Mouse (Mus musculus) neural tube, embryonic 15.5 days (tissue): ENCODE measurements at regions not wholly inside any gene's neighbourhood (a gene's known extent, or its start where the extent isn't known, plus 50 kb on each side); places are given as distances from the start of the nearest gene placed in this dataset.
A peak's percentile ranks its signal among the peaks of the same experiment; 100 is the strongest.

Source experiments
- ATAC-seq: fragments of 200-750 bp; cut with Nextera tagmentation; 2 replicates; pipeline ENCODE4 v1.8.0; 2017; ENCODE audit warnings: mild to moderate bottlenecking, moderate TSS enrichment, moderate library complexity; ENCODE audit not compliant: low FRiP score
- H3K27ac ChIP-seq: fragments of 300-500 bp; sonication (generic); replicated peaks from 2 replicates; pipeline ENCODE4 v1.5.1; 2015; ENCODE audit warnings: mild to moderate bottlenecking, inconsistent platforms
- H3K27me3 ChIP-seq: fragments of 300-500 bp; sonication (generic); replicated peaks from 2 replicates; pipeline ENCODE4 v1.6.1; 2015; ENCODE audit warnings: inconsistent platforms
- H3K36me3 ChIP-seq: fragments of 300-500 bp; sonication (generic); 2 replicates; pipeline ENCODE4 v1.6.1; 2015; ENCODE audit warnings: inconsistent platforms
- H3K4me1 ChIP-seq: fragments of 300-500 bp; sonication (generic); 2 replicates; pipeline ENCODE4 v1.6.1; 2015; ENCODE audit warnings: inconsistent platforms
- H3K4me2 ChIP-seq: fragments of 300-500 bp; sonication (generic); 2 replicates; pipeline ENCODE4 v1.6.1; 2015; ENCODE audit warnings: inconsistent platforms, mild to moderate bottlenecking, moderate library complexity
- H3K4me3 ChIP-seq: fragments of 300-500 bp; sonication (generic); replicated peaks from 2 replicates; pipeline ENCODE4 v1.5.1; 2015; ENCODE audit warnings: mild to moderate bottlenecking, inconsistent platforms
- H3K9ac ChIP-seq: fragments of 300-500 bp; sonication (generic); replicated peaks from 2 replicates; pipeline ENCODE4 v1.6.1; 2015; ENCODE audit warnings: mild to moderate bottlenecking, inconsistent platforms
- H3K9me3 ChIP-seq: fragments of 300-500 bp; sonication (generic); replicated peaks from 2 replicates; pipeline ENCODE4 v1.6.1; 2016; ENCODE audit warnings: inconsistent platforms
- WGBS: fragments of 180-500 bp; shearing (Covaris S2); methylation state at CpG from one replicate; pipeline ENCODE4 v1.1.7; 2015; ENCODE audit warnings: mixed read lengths; 5-methylcytosine and 5-hydroxymethylcytosine counted together

GRCm38 (mm10) chr4:12277949-12278348, 106.1 kb upstream of the Fam92a start:
- ATAC-seq = no peak
- Histone ChIP-seq H3K4me2 (no peak overlapping the region), H3K9me3 (no peaks in the 10 kb centered on the region), H3K27ac (no peak overlapping the region), H3K4me3 (no peak overlapping the region), H3K4me1 (no peaks in the 10 kb centered on the region), H3K36me3 (no peaks in the 10 kb centered on the region), H3K9ac (no peak overlapping the region), H3K27me3 (no peaks in the 10 kb centered on the region)
- 82% methylated on average over 3 of the region's 3 CpGs for WGBS

GRCm38 (mm10) chr4:12273369-12273768, 101.6 kb upstream of the Fam92a start:
- Histone ChIP-seq H3K27me3 (no peaks in the 10 kb centered on the region), H3K9me3 (no peaks in the 10 kb centered on the region), H3K36me3 (no peaks in the 10 kb centered on the region), H3K4me1 (peaks cover 5% of the 10 kb centered on the region), H3K4me3 (no peak overlapping the region), H3K27ac (no peak overlapping the region), H3K4me2 (no peak overlapping the region), H3K9ac (no peak overlapping the region)
- ATAC-seq = no peak
- 83% methylated on average over 6 of the region's 6 CpGs for WGBS

DNA sequence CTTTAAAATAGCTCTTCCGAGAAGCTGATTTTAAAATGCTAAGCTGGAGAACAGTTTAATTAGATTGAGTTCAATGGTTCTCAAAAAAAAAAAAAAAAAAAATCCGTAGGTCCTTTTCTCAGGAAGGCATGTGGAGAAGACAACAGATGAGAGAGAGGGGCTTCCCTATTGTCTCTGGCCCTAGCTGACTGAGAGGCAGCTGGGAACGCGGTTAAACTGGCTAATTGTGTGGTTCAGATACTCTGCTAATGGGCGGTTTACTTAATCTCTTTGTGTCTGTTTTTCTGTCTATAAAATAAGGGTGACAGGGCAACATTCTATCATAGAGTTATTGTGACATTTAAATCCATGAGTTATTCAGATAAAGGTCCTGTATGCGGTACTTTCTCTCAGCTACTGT, 101.1 kb upstream of the Fam92a start:
- no peak overlapping the region for H3K9ac ChIP-seq
- 39% methylated on average over 6 of the region's 6 CpGs for WGBS
- H3K9me3 ChIP-seq = no peaks in the 10 kb centered on the region
- no peak overlapping the region for H3K4me2 ChIP-seq
- no peak overlapping the region for H3K4me3 ChIP-seq
- no peak for ATAC-seq
- peaks cover 5% of the 10 kb centered on the region for H3K4me1 ChIP-seq
- no peaks in the 10 kb centered on the region for H3K36me3 ChIP-seq
- H3K27me3 ChIP-seq = no peaks in the 10 kb centered on the region
- no peak overlapping the region for H3K27ac ChIP-seq

DNA sequence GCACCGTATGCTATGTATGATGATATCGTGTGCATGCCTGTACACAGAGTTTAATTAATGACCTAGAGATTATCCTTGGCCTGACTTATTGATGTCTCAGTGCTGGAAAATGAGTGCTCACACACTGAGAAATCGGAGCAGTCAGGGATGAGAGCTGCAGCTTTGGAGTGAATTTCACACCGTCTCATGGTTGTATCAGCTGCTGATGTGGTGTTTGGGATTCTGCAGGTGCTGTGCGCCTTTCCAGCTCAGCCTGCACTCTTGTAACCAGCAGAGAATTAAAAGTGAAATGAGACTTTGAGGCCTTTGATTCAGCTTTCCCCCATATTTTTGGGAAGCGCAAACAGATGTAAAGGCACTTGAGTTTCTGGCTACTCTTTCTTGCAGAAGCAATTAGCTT, 100.6 kb upstream of the Fam92a start:
- Histone ChIP-seq H3K9ac (no peak overlapping the region), H3K4me1 (peaks cover 5% of the 10 kb centered on the region), H3K4me3 (no peak overlapping the region), H3K36me3 (no peaks in the 10 kb centered on the region), H3K27ac (0 out of 2 replicates have a peak overlapping the region, but pooled peaks have one; percentile 1), H3K4me2 (no peak overlapping the region), H3K27me3 (no peaks in the 10 kb centered on the region), H3K9me3 (no peaks in the 10 kb centered on the region)
- WGBS = 43% methylated on average over 6 of the region's 6 CpGs
- no peak for ATAC-seq

DNA sequence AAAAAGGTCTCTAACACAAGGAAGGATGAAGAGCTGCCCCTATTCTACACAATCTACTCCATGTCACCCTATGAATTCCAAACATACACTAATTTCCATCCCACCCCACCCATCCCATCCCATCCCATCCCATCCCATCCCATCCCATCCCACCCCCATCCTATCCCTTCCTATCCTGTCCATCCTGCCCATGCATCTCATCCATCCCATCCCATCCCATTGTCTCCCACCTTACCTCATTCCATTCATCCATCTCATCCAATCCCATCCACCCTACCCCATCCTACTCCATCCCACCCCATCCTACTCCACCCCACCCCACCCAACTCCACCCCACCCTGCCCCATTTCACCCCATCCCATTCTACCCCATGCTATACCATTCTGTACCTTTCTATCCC, 91.9 kb upstream of the Fam92a start:
- Histone ChIP-seq H3K27ac (peak overlapping the region; percentile 45; the same call in 1 of the 2 replicates), H3K9ac (no peak overlapping the region), H3K9me3 (no peaks in the 10 kb centered on the region), H3K4me3 (no peak overlapping the region), H3K4me2 (no peak overlapping the region), H3K27me3 (no peaks in the 10 kb centered on the region), H3K4me1 (peaks cover 6% of the 10 kb centered on the region), H3K36me3 (no peaks in the 10 kb centered on the region)
- ATAC-seq = peak; percentile 42; the same call in 1 of the 2 replicates

GRCm38 (mm10) chr4:12263197-12263596, 91.4 kb upstream of the Fam92a start:
- ATAC-seq = peak; percentile 91
- H3K27me3 ChIP-seq = no peaks in the 10 kb centered on the region
- 0 out of 2 replicates have a peak overlapping the region, but pooled peaks have one; percentile 3 for H3K4me3 ChIP-seq
- H3K9me3 ChIP-seq = no peaks in the 10 kb centered on the region
- H3K4me1 ChIP-seq = peaks cover 6% of the 10 kb centered on the region
- no peaks in the 10 kb centered on the region for H3K36me3 ChIP-seq
- 17% methylated on average over 10 of the region's 10 CpGs for WGBS
- H3K4me2 ChIP-seq = peak overlapping the region; percentile 34
- H3K9ac ChIP-seq = no peak overlapping the region
- H3K27ac ChIP-seq = peak overlapping the region; percentile 45

GRCm38 (mm10) chr4:12247994-12248393, 76.2 kb upstream of the Fam92a start:
- no peak for ATAC-seq
- no peaks in the 10 kb centered on the region for H3K36me3 ChIP-seq
- H3K9ac ChIP-seq = no peak overlapping the region
- no peak overlapping the region for H3K27ac ChIP-seq
- H3K4me1 ChIP-seq = no peaks in the 10 kb centered on the region
- no peak overlapping the region for H3K4me2 ChIP-seq
- no peak overlapping the region for H3K4me3 ChIP-seq
- H3K9me3 ChIP-seq = no peaks in the 10 kb centered on the region
- no peaks in the 10 kb centered on the region for H3K27me3 ChIP-seq

- H3K27ac ChIP-seq = no peak overlapping the region
- no peak overlapping the region for H3K9ac ChIP-seq
- H3K4me1 ChIP-seq = peaks cover 1% of the 10 kb centered on the region; the same call in 1 of the 2 replicates
- no peaks in the 10 kb centered on the region for H3K36me3 ChIP-seq
- no peak overlapping the region for H3K4me3 ChIP-seq
- no peaks in the 10 kb centered on the region for H3K27me3 ChIP-seq
- no peak overlapping the region for H3K4me2 ChIP-seq
- no peak for ATAC-seq
- 84% methylated on average over 4 of the region's 4 CpGs for WGBS
- no peaks in the 10 kb centered on the region for H3K9me3 ChIP-seq
Measured at GRCm38 (mm10) chr4:12246595-12246994, 74.8 kb upstream of the Fam92a start.

- Histone ChIP-seq H3K4me1 (peaks cover 6% of the 10 kb centered on the region; the same call in 1 of the 2 replicates), H3K27me3 (no peaks in the 10 kb centered on the region), H3K9ac (no peak overlapping the region), H3K4me2 (peak overlapping the region; percentile 50), H3K36me3 (no peaks in the 10 kb centered on the region), H3K4me3 (no peak overlapping the region), H3K9me3 (no peaks in the 10 kb centered on the region), H3K27ac (no peak overlapping the region)
- WGBS = 4% methylated on average over 12 of the region's 12 CpGs
- ATAC-seq = peak; percentile 79; the same call in 1 of the 2 replicates
Measured at GRCm38 (mm10) chr4:12240941-12241571, 69.2 kb upstream of the Fam92a start.

DNA sequence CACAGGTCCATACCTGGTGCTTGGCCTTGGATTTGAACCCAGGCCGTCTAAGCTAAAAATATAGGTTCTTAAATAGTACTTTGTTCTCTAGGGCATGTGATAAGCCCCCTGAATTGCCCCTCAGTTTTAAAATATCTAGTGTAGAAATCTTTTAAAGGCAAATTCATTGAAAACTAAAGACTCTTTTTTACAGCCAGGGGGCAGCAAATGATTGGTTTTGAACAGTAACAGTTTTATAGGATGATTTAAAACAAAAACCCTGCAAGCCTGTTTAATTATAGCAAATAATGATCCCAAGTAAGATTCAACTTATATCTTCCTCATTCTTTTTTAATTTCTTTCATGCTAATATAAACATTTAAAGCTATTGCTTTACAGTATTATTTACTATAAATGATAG, 58.9 kb upstream of the Fam92a start:
- no peaks in the 10 kb centered on the region for H3K27me3 ChIP-seq
- H3K4me1 ChIP-seq = 0 out of 2 replicates have a peak, but pooled peaks cover 2% of the 10 kb centered on the region
- H3K4me3 ChIP-seq = no peak overlapping the region
- H3K36me3 ChIP-seq = no peaks in the 10 kb centered on the region
- ATAC-seq = no peak
- no peak overlapping the region for H3K27ac ChIP-seq
- 73% methylated on average over 1 of the region's 1 CpGs for WGBS
- H3K9ac ChIP-seq = no peak overlapping the region
- no peaks in the 10 kb centered on the region for H3K9me3 ChIP-seq
- H3K4me2 ChIP-seq = no peak overlapping the region
